Mouse (Mus musculus): ENCODE results near the gene Ascc1.

Ascc1 gene

GRCm38 (mm10) chr10:60080171-60080570, 77.6 kb downstream of the Ascc1 start:
- no peak for DNase-seq (ENCODE audit: low spot score)

GRCm38 (mm10) chr10:60080601-60080981, 78.0 kb downstream of the Ascc1 start:
- DNase-seq (ENCODE audit: low spot score), result no peak

GRCm38 (mm10) chr10:60080982-60081825, 78.6 kb downstream of the Ascc1 start:
- no peak for DNase-seq (ENCODE audit: low spot score)

GRCm38 (mm10) chr10:60081905-60082304, 79.3 kb downstream of the Ascc1 start:
- DNase-seq (ENCODE audit: low spot score), result peak; percentile 35

GRCm38 (mm10) chr10:60084065-60084464, 81.5 kb downstream of the Ascc1 start:
- no peak for DNase-seq (ENCODE audit: low spot score)

GRCm38 (mm10) chr10:60092311-60092710, 89.7 kb downstream of the Ascc1 start:
- no peak for DNase-seq (ENCODE audit: low spot score)

- DNase-seq (ENCODE audit: low spot score), result no peak
Observed at GRCm38 (mm10) chr10:60093751-60094150, 91.1 kb downstream of the Ascc1 start.

GRCm38 (mm10) chr10:60095558-60095957, 93.0 kb downstream of the Ascc1 start:
- no peak for DNase-seq (ENCODE audit: low spot score)

GRCm38 (mm10) chr10:60096302-60096701, 93.7 kb downstream of the Ascc1 start:
- DNase-seq (ENCODE audit: low spot score), result no peak

- DNase-seq (ENCODE audit: low spot score), result no peak
Observed at GRCm38 (mm10) chr10:60097146-60097545, 94.5 kb downstream of the Ascc1 start.

GRCm38 (mm10) chr10:60097774-60098173, 95.2 kb downstream of the Ascc1 start:
- no peak for DNase-seq (ENCODE audit: low spot score)

- no peak for DNase-seq (ENCODE audit: low spot score)
Observed at GRCm38 (mm10) chr10:60105391-60106145, 103.0 kb downstream of the Ascc1 start.

- peak; percentile 31 for DNase-seq (ENCODE audit: low spot score)
Observed at GRCm38 (mm10) chr10:60106146-60106530, 103.5 kb downstream of the Ascc1 start, which contains the start of gene Spock2. Gene Spock2 (plus strand): TSS chr10:60106219.

- peak; percentile 37 for DNase-seq (ENCODE audit: low spot score)
Observed at GRCm38 (mm10) chr10:60106531-60107186, 104.1 kb downstream of the Ascc1 start.

GRCm38 (mm10) chr10:60107448-60107847, 104.8 kb downstream of the Ascc1 start:
- no peak for DNase-seq (ENCODE audit: low spot score)

- no peak for DNase-seq (ENCODE audit: low spot score)
Observed at GRCm38 (mm10) chr10:60108321-60109111, 105.9 kb downstream of the Ascc1 start.

GRCm38 (mm10) chr10:60109336-60109735, 106.7 kb downstream of the Ascc1 start:
- DNase-seq (ENCODE audit: low spot score), result no peak

GRCm38 (mm10) chr10:60109989-60110388, 107.4 kb downstream of the Ascc1 start:
- DNase-seq (ENCODE audit: low spot score), result no peak

GRCm38 (mm10) chr10:60110908-60111475, 108.4 kb downstream of the Ascc1 start:
- DNase-seq (ENCODE audit: low spot score), result no peak

GRCm38 (mm10) chr10:60113965-60114690, 111.5 kb downstream of the Ascc1 start:
- DNase-seq (ENCODE audit: low spot score), result no peak
